Mouse (Mus musculus) forebrain, embryonic 16.5 days (tissue): ENCODE results near the gene Slc25a45. TPM values are rescaled to one million over a fixed set of nuclear protein-coding genes. Genes with fewer than 3 reads are reported as not detected.

Experiments used
- ATAC-seq: fragments of 200-750 bp; cut with Nextera tagmentation; 2 replicates; pipeline ENCODE4 v1.8.0; 2017; ENCODE audit warnings: mild to moderate bottlenecking, moderate library complexity
- H3K27ac ChIP-seq: fragments of 300-500 bp; sonication (generic); 2 replicates; pipeline ENCODE4 v1.5.1; 2014; ENCODE audit warnings: low read length, control low read depth
- H3K27me3 ChIP-seq: fragments of 300-500 bp; sonication (generic); replicated peaks from 2 replicates; pipeline ENCODE4 v1.6.1; 2014; ENCODE audit warnings: low read length; ENCODE audit not compliant: control insufficient read depth, insufficient read depth
- H3K36me3 ChIP-seq: fragments of 300-500 bp; sonication (generic); 2 replicates; pipeline ENCODE4 v1.6.1; 2014; ENCODE audit not compliant: control insufficient read depth, insufficient read depth
- H3K4me1 ChIP-seq: fragments of 300-500 bp; sonication (generic); replicated peaks from 2 replicates; pipeline ENCODE4 v1.6.1; 2014; ENCODE audit warnings: low read length; ENCODE audit not compliant: control insufficient read depth, insufficient read depth
- H3K4me2 ChIP-seq: fragments of 300-500 bp; sonication (generic); 2 replicates; pipeline ENCODE4 v1.6.1; 2014; ENCODE audit warnings: mild to moderate bottlenecking, low read length, control low read depth
- H3K4me3 ChIP-seq: fragments of 300-500 bp; sonication (generic); replicated peaks from 2 replicates; pipeline ENCODE4 v1.5.1; 2014; ENCODE audit warnings: mild to moderate bottlenecking, low read length, control low read depth
- H3K9ac ChIP-seq: fragments of 300-500 bp; sonication (generic); replicated peaks from 2 replicates; pipeline ENCODE4 v1.6.1; 2014; ENCODE audit warnings: low read depth, low read length, control low read depth
- H3K9me3 ChIP-seq: fragments of 300-500 bp; sonication (generic); 2 replicates; pipeline ENCODE4 v1.6.1; 2016; ENCODE audit warnings: low read length; ENCODE audit not compliant: control insufficient read depth
- WGBS: fragments of 180-500 bp; shearing (Covaris S2); extraction: QIAGEN DNeasy Blood & Tissue Kit; methylation state at CpG from one replicate; pipeline ENCODE4 v1.1.7; 2014; 5-methylcytosine and 5-hydroxymethylcytosine counted together
- polyA plus RNA-seq: library from polyadenylated mRNA; unstranded; fragments of >200 nt; fragmentation: Nextera tagmentation; extraction: Ambion mirVana; gene quantifications from 2 replicates; pipeline ENCODE4 v1.2.1, GENCODE M21; 2015

Gene Slc25a45
- polyA plus RNA-seq, 1 experiment from 2014 or later, result 1.5 TPM

- Histone ChIP-seq H3K9ac (no peak overlapping the region), H3K27ac (no peak overlapping the region), H3K4me2 (no peak overlapping the region), H3K4me1 (peaks cover 20% of the 10 kb centered on the region), H3K27me3 (no peaks in the 10 kb centered on the region), H3K4me3 (no peak overlapping the region), H3K9me3 (no peaks in the 10 kb centered on the region), H3K36me3 (0 out of 2 replicates have a peak, but pooled peaks cover 5% of the 10 kb centered on the region)
- ATAC-seq, result no peak
- 51% methylated on average over 6 of the region's 6 CpGs for WGBS
Observed at GRCm38 (mm10) chr19:5871683-5872082, 5.9 kb upstream of the Slc25a45 start.

- 88% methylated on average over 4 of the region's 4 CpGs for WGBS
- peaks cover 20% of the 10 kb centered on the region for H3K4me1 ChIP-seq
- H3K9me3 ChIP-seq, result no peaks in the 10 kb centered on the region
- ATAC-seq, result no peak
- no peaks in the 10 kb centered on the region for H3K27me3 ChIP-seq
- H3K27ac ChIP-seq, result no peak overlapping the region
- H3K36me3 ChIP-seq, result 0 out of 2 replicates have a peak, but pooled peaks cover 5% of the 10 kb centered on the region
- H3K4me3 ChIP-seq, result no peak overlapping the region
- no peak overlapping the region for H3K9ac ChIP-seq
- no peak overlapping the region for H3K4me2 ChIP-seq
Observed at GRCm38 (mm10) chr19:5872528-5872927, 5.1 kb upstream of the Slc25a45 start.

- Histone ChIP-seq H3K27ac (no peak overlapping the region), H3K4me1 (peaks cover 20% of the 10 kb centered on the region), H3K9ac (no peak overlapping the region), H3K4me2 (no peak overlapping the region), H3K4me3 (no peak overlapping the region), H3K9me3 (no peaks in the 10 kb centered on the region), H3K27me3 (no peaks in the 10 kb centered on the region), H3K36me3 (0 out of 2 replicates have a peak, but pooled peaks cover 5% of the 10 kb centered on the region)
- 95% methylated on average over 19 of the region's 19 CpGs for WGBS
- no peak for ATAC-seq
Observed at GRCm38 (mm10) chr19:5872931-5873556, 4.6 kb upstream of the Slc25a45 start.

GRCm38 (mm10) chr19:5874391-5874968 is 3.1 kb upstream of the Slc25a45 start:
- Histone ChIP-seq H3K4me2 (peak overlapping the region; percentile 95), H3K9me3 (no peaks in the 10 kb centered on the region), H3K4me1 (peaks cover 20% of the 10 kb centered on the region), H3K27me3 (no peaks in the 10 kb centered on the region), H3K4me3 (peak overlapping the region; percentile 78), H3K9ac (peak overlapping the region; percentile 90), H3K27ac (no peak overlapping the region), H3K36me3 (0 out of 2 replicates have a peak, but pooled peaks cover 3% of the 10 kb centered on the region)
- no peak for ATAC-seq
- WGBS, result 8% methylated on average over 13 of the region's 13 CpGs

- H3K9ac ChIP-seq, result peak within 1 kb of the TSS; percentile 90
- peak within 1 kb of the TSS; percentile 60 for H3K27ac ChIP-seq
- H3K4me2 ChIP-seq, result peak within 1 kb of the TSS; percentile 95
- H3K9me3 ChIP-seq, result no peaks in the 10 kb centered on the region
- no peaks in the 10 kb centered on the region for H3K27me3 ChIP-seq
- H3K36me3 ChIP-seq, result 0 out of 2 replicates have a peak, but pooled peaks cover 3% of the 10 kb centered on the region
- under 1% methylated on average over 37 of the region's 37 CpGs for WGBS
- H3K4me3 ChIP-seq, result peak within 1 kb of the TSS; percentile 78
- ATAC-seq, result peak; percentile 95
- peaks cover 20% of the 10 kb centered on the region for H3K4me1 ChIP-seq
Observed at GRCm38 (mm10) chr19:5874969-5875480, 2.6 kb upstream of the Slc25a45 start, which contains the start of gene Frmd8. Gene Frmd8, minus strand, starts transcription at chr19:5875274.

- Histone ChIP-seq H3K4me2 (no peak overlapping the region), H3K4me1 (peaks cover 15% of the 10 kb centered on the region), H3K27ac (no peak overlapping the region), H3K4me3 (no peak overlapping the region), H3K9me3 (no peaks in the 10 kb centered on the region), H3K36me3 (no peaks in the 10 kb centered on the region), H3K9ac (no peak overlapping the region), H3K27me3 (no peaks in the 10 kb centered on the region)
- WGBS, result 81% methylated on average over 7 of the region's 7 CpGs
- ATAC-seq, result no peak
Observed at GRCm38 (mm10) chr19:5878362-5878722, 734 bp downstream of the Slc25a45 start.

- no peak overlapping the region for H3K27ac ChIP-seq
- H3K9ac ChIP-seq, result no peak overlapping the region
- H3K4me2 ChIP-seq, result no peak overlapping the region
- H3K4me3 ChIP-seq, result no peak overlapping the region
- no peaks in the 10 kb centered on the region for H3K27me3 ChIP-seq
- no peak for ATAC-seq
- peaks cover 13% of the 10 kb centered on the region for H3K4me1 ChIP-seq
- no peaks in the 10 kb centered on the region for H3K9me3 ChIP-seq
- no peaks in the 10 kb centered on the region for H3K36me3 ChIP-seq
- 82% methylated on average over 3 of the region's 3 CpGs for WGBS
Observed at GRCm38 (mm10) chr19:5878916-5879315, 1.3 kb downstream of the Slc25a45 start.

GRCm38 (mm10) chr19:5879735-5880134 is 2.1 kb downstream of the Slc25a45 start:
- Histone ChIP-seq H3K4me3 (no peak overlapping the region), H3K36me3 (no peaks in the 10 kb centered on the region), H3K9ac (no peak overlapping the region), H3K9me3 (no peaks in the 10 kb centered on the region), H3K4me2 (no peak overlapping the region), H3K27me3 (no peaks in the 10 kb centered on the region), H3K4me1 (peaks cover 5% of the 10 kb centered on the region), H3K27ac (no peak overlapping the region)
- 90% methylated on average over 7 of the region's 7 CpGs for WGBS
- ATAC-seq, result no peak

GRCm38 (mm10) chr19:5881155-5881554 is 3.5 kb downstream of the Slc25a45 start:
- 95% methylated on average over 6 of the region's 6 CpGs for WGBS
- Histone ChIP-seq H3K27me3 (no peaks in the 10 kb centered on the region), H3K9me3 (no peaks in the 10 kb centered on the region), H3K27ac (no peak overlapping the region), H3K36me3 (no peaks in the 10 kb centered on the region), H3K4me1 (no peaks in the 10 kb centered on the region; the same call in 1 of the 2 replicates), H3K4me2 (no peak overlapping the region), H3K4me3 (no peak overlapping the region), H3K9ac (no peak overlapping the region)
- ATAC-seq, result no peak
